8 mouse cellular contexts compared by ENCODE assay signal in genomic region chr12:55013626-55014398, GRCm38 (mm10). TPM values are rescaled to one million over a fixed set of nuclear protein-coding genes. Genes with fewer than 3 reads are reported as not detected.
DNase-seq lines count a peak whose midpoint lies in the region; ATAC-seq lines count a peak whose summit lies in the region.

TSS of gene Baz1a (minus strand) at chr12:55014348.

- H3K4me3 ChIP-seq in liver, embryonic 16.5 days (ENCODE audit: low read depth, low read length) = no peak within 1 kb of the TSS

- no peaks in the 10 kb centered on the region for H3K9me3 ChIP-seq in liver, embryonic 16.5 days (replicated peaks; ENCODE audit: control insufficient read depth, low read length)

- no peak within 1 kb of the TSS for H3K4me2 ChIP-seq in liver, embryonic 16.5 days (ENCODE audit: low read depth, low read length)

- no peak within 1 kb of the TSS for H3K9ac ChIP-seq in liver, embryonic 16.5 days (ENCODE audit: low read depth, low read length)

- DNase-seq in kidney, adult 11 months = peak; percentile 24
- no peak for DNase-seq in kidney, postnatal 14 days
- DNase-seq in adrenal gland, adult 8-10 months = no peak
- DNase-seq in frontal cortex, postnatal 14 days (ENCODE audit: low spot score in 2 of 2) = no peak
- no peak for DNase-seq in urinary bladder, postnatal 25 days (ENCODE audit: low spot score)
- no peak for DNase-seq in lung, postnatal 4 days

- H3K36me3 ChIP-seq in liver, embryonic 16.5 days (ENCODE audit: control insufficient read depth, insufficient read depth) = no peaks in the 10 kb centered on the region

- no peak for ATAC-seq in granulocyte monocyte progenitor cell, adult 5-6 weeks (replicated peaks; ENCODE audit: poor library complexity, severe bottlenecking)
- ATAC-seq in liver, embryonic 16.5 days (ENCODE audit: low read depth) = no peak

- no peak within 1 kb of the TSS for H3K27ac ChIP-seq in liver, embryonic 16.5 days (ENCODE audit: low read length)

- H3K4me1 ChIP-seq in liver, embryonic 16.5 days (ENCODE audit: control insufficient read depth, low read depth, low read length) = no peaks in the 10 kb centered on the region

- no peaks in the 10 kb centered on the region for H3K27me3 ChIP-seq in liver, embryonic 16.5 days (ENCODE audit: control insufficient read depth, insufficient read depth, low read depth, low read length)

- 72% methylated on average over 6 of the region's 6 CpGs for WGBS in liver, embryonic 16.5 days (ENCODE audit: insufficient replicate concordance)

RNA-seq across cellular contexts. Expression of gene Baz1a, which starts in this region (rescaled TPM):
- 10 to 100 TPM; 10.4 to 17.8 (median 14.6) TPM for total RNA-seq in adrenal gland, adult 8-10 months (2022)
- 153 and 161 TPM in 2 replicates for total RNA-seq in granulocyte monocyte progenitor cell, adult 5-6 weeks (2014; fragmentation: Nextera tagmentation)
- total RNA-seq in granulocyte monocyte progenitor cell, adult 5-6 weeks (2017) = 156 and 170 TPM in 2 replicates
- polyA plus RNA-seq in liver, embryonic 16.5 days (2015; fragmentation: Nextera tagmentation; extraction: Ambion mirVana) = 23.6 and 26.8 TPM in 2 replicates

Comparison
In these comparisons a context has a peak if more than half of its experiments do, and no peak if none do; other contexts are left out.
1. RNA of gene Baz1a (total RNA-seq): 153 to 170 TPM in granulocyte monocyte progenitor cell, adult 5-6 weeks; 10.4 to 17.8 TPM in adrenal gland, adult 8-10 months; every median in the first group is over 4 times any median in the second.